Comparison of ENCODE assay signal across 8 mouse cellular contexts in genomic region chr15:80024331-80025313, GRCm38 (mm10). TPM values are rescaled to one million over a fixed set of nuclear protein-coding genes. Genes with fewer than 3 reads are reported as not detected.
DNase-seq lines count a peak whose midpoint lies in the region; ATAC-seq lines count a peak whose summit lies in the region.

No protein-coding gene starts in this region.

- H3K4me2 ChIP-seq in lung, embryonic 16.5 days (ENCODE audit: low read depth, low read length) = no peak overlapping the region
- peak overlapping the region; percentile 34 for H3K4me2 ChIP-seq in heart, embryonic 15.5 days

- DNase-seq in adrenal gland, adult (ENCODE audit: inconsistent age in 2 of 2, low spot score in 1 of 2) = peak; percentile 79 to 89
- DNase-seq in adrenal gland, adult 8-10 months = no peak
- DNase-seq in lung, adult 18-20 months = no peak
- peak; percentile 67 to 78 for DNase-seq in natural killer cell, adult 2 months (ENCODE audit: low spot score in 2 of 2)
- no peak for DNase-seq in cerebellum, postnatal 4 days (ENCODE audit: low spot score in 2 of 2)
- DNase-seq in cerebellum, adult 11 months = no peak

- WGBS in lung, embryonic 16.5 days = 27% methylated on average over 11 of the region's 11 CpGs
- 36% methylated on average over 11 of the region's 11 CpGs for WGBS in heart, embryonic 15.5 days

- no peak overlapping the region; the same call in 1 of the 2 replicates for H3K9ac ChIP-seq in lung, embryonic 16.5 days (ENCODE audit: low read length)
- no peak overlapping the region for H3K9ac ChIP-seq in heart, embryonic 15.5 days

- no peak overlapping the region for H3K4me3 ChIP-seq in lung, embryonic 16.5 days (ENCODE audit: low read length)
- H3K4me3 ChIP-seq in heart, embryonic 15.5 days = no peak overlapping the region

- H3K27ac ChIP-seq in lung, embryonic 16.5 days (ENCODE audit: low read length) = peak overlapping the region; percentile 36; the same call in 1 of the 2 replicates
- H3K27ac ChIP-seq in heart, embryonic 15.5 days = peak overlapping the region; percentile 69

- no peaks in the 10 kb centered on the region for H3K9me3 ChIP-seq in lung, embryonic 16.5 days (ENCODE audit: control insufficient read depth, low read length)
- H3K9me3 ChIP-seq in heart, embryonic 15.5 days (replicated peaks) = no peaks in the 10 kb centered on the region

- H3K36me3 ChIP-seq in lung, embryonic 16.5 days (ENCODE audit: control insufficient read depth, insufficient read depth, low read length) = no peaks in the 10 kb centered on the region
- H3K36me3 ChIP-seq in heart, embryonic 15.5 days = no peaks in the 10 kb centered on the region

- no peaks in the 10 kb centered on the region for H3K27me3 ChIP-seq in lung, embryonic 16.5 days (ENCODE audit: control insufficient read depth, insufficient read depth, low read depth, low read length)
- no peaks in the 10 kb centered on the region for H3K27me3 ChIP-seq in heart, embryonic 15.5 days

- ATAC-seq in lung, embryonic 16.5 days (ENCODE audit: low read depth) = peak; percentile 64
- ATAC-seq in heart, embryonic 15.5 days (replicated peaks; ENCODE audit: insufficient number of reproducible peaks, insufficient read depth, low FRiP score, low read depth) = peak; percentile 81

- H3K4me1 ChIP-seq in lung, embryonic 16.5 days (replicated peaks; ENCODE audit: control insufficient read depth, insufficient read depth, low read length) = peaks cover 8% of the 10 kb centered on the region
- peaks cover 47% of the 10 kb centered on the region for H3K4me1 ChIP-seq in heart, embryonic 15.5 days (replicated peaks)

RNA-seq across cellular contexts. Expression of gene Pdgfb, which starts 9.8 kb away (rescaled TPM):
- 10 to 100 TPM; 42.7 to 52.9 (median 43.2) TPM for total RNA-seq in adrenal gland, adult 8-10 months (2022)
- 7.2 and 7.7 TPM in 2 replicates for polyA plus RNA-seq in lung, embryonic 16.5 days (2015; fragmentation: Nextera tagmentation; extraction: Ambion mirVana)
- polyA plus RNA-seq in heart, embryonic 15.5 days (2015; fragmentation: Nextera tagmentation; extraction: Ambion mirVana) = 3.7 and 4.0 TPM in 2 replicates

RNA-seq across cellular contexts. Expression of gene Cbx7, which starts 53.7 kb away (rescaled TPM):
- total RNA-seq in adrenal gland, adult 8-10 months (2022) = 10 to 100 TPM; 27.5 to 51.1 (median 40.9) TPM
- 3.1 and 4.3 TPM in 2 replicates for polyA plus RNA-seq in lung, embryonic 16.5 days (2015; fragmentation: Nextera tagmentation; extraction: Ambion mirVana)
- polyA plus RNA-seq in heart, embryonic 15.5 days (2015; fragmentation: Nextera tagmentation; extraction: Ambion mirVana) = 0.63 and 1.9 TPM in 2 replicates

Comparison
In these comparisons a context has a peak if more than half of its experiments do, and no peak if none do; other contexts are left out.
1. DNase-seq: peak in adrenal gland, adult (2 of 2) and natural killer cell, adult 2 months (2 of 2); none in adrenal gland, adult 8-10 months (single experiment), lung, adult 18-20 months (0 of 2), cerebellum, postnatal 4 days (0 of 2) and cerebellum, adult 11 months (single experiment).